Mouse (Mus musculus) ovary, adult 10 weeks (tissue): Measurements from ENCODE around the gene Smdt1. TPM values are rescaled to one million over a fixed set of nuclear protein-coding genes. Genes with fewer than 3 reads are reported as not detected.

Source experiments
- polyA plus RNA-seq: library from polyadenylated mRNA; stranded (reverse); fragments of 350-450 nt; fragmentation: Illumina TruSeq; extraction: RNeasy Lipid Tissue Mini Kit (QIAGEN cat#74804); gene quantifications from one replicate; pipeline ENCODE4 v1.2.3, GENCODE M21; 2014

Smdt1 gene
- 16.3 TPM for polyA plus RNA-seq

GRCm38 (mm10) chr15:82338593-82339112 is at the start of gene Smdt1, which contains the start of the genes Naga and Pheta2:
Gene Smdt1, plus strand, starts transcription at chr15:82338959.
Gene Naga, minus strand, starts transcription at chr15:82338925.
Gene Pheta2, plus strand, starts transcription at chr15:82338942.

GRCm38 (mm10) chr15:82298764-82299561 is 39.8 kb upstream of the Smdt1 start, which contains the start of gene Wbp2nl:
Gene Wbp2nl, plus strand, starts transcription at chr15:82298954.

DNA sequence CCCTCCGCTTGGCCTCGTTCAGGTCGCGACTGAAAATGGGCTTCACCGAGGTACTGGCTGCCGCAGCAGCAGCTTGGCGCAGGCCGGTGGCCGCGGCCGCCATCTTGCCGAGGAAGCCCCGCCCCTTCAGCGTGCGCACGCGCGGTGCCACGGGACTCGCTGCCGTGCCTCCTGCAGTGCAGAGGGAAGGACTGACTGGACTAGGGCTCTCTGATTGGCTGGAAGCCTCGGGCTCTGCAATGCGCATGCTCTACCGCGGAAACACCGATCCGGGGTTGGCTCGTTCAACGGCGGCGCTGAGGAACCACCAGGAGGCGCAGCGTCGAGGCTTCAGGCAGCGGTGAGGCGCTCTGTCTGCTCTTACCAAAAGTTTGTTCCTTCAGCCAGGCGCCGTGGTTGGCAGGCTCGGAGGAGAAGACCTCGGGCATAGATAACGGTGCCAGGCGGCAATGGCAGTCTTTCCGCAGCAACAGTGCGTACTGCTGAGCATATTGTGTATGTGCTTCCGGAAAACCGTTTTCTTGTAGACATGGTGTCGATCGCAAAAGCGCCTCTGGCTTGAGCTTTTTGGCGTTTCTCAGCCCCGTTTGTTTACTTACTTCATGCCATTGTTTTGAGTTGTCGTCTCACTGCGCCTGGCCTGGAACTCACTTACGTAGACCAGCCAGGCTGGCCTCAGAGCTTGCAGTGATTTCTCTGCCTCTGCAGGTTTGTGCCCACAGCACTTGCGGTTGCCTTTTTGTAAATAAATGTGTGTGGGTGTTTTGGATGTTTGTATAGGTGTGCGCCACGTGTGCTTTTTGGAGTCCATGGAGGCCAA is 15.6 kb downstream of the Smdt1 start, which contains the start of gene Ndufa6:
Gene Ndufa6 (minus strand): TSS at position 197 of the 820 bp plus-strand sequence.

DNA sequence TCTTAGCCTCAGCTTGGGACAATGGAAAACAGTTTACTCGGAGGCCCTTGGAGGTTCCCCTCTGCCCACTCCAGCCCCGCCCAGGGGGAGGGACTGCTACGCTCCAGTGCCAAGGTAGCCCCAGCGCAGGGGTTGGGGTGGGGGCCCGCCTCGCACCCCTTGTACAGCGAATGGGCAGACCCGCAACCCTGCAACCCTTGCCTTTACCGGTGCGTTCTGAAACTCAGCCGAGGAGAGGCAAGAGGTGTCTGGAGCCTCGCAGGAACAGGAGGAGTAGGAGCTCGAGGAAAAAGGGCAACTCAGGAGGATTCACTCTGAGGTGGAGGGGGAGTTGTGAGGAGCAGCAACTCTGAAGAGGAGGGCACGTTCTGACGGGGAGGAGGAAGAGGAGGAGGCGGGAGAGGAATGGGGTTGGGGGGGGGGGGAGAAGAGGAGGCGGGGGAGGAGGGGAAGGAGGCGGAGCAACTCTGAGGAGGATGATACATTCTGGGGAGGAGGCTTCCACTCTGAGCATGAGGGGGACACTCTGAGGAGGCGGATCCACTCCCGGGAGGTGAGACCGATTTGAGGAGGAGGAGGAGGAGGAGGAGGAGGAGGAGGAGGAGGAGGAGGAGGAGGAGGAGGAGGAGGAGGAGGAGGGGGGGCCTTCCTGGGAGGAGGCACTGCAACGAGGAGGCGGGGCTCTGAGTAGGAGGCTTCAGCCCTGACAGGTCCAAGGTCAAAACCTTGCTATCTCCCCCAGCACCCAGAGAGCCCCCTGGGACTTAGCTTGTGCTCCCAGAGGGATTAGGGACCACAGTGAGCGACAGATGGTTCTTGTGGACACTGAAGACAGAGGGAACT is 41.3 kb downstream of the Smdt1 start, which contains the start of gene Cyp2d22:
Gene Cyp2d22 (minus strand): TSS at position 390 of the 843 bp plus-strand sequence.

DNA sequence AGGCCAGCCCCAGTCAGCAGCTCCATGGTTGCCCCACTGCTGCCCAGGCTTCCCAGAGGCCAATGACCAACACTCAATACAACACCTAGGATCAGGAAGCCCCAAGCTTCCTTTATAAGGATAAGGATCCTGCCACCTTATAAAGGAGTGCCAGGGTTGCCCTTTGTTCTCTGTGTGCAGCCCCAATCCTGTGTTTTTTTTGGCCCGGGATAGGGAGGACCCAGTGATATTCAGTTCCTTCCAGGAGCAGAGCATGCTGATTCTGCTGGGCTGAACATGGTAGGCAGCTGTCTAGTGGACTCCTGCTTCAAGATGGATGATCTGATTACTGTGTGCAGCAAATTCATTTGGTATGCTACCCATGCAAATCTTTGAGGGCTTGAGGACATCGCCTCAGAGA is 55.2 kb downstream of the Smdt1 start, which contains the start of gene Cyp2d11:
Gene Cyp2d11 (minus strand): TSS at position 101 of the 400 bp plus-strand sequence.

Other genes starting within 250 kb of the Smdt1 start
- 1.4 TPM for gene Ccdc134, start 211.0 kb upstream of the Smdt1 start, polyA plus RNA-seq
- 9.6 TPM for gene Srebf2, start 191.8 kb upstream of the Smdt1 start, polyA plus RNA-seq
- gene Shisa8, start 126.1 kb upstream of the Smdt1 start, polyA plus RNA-seq, result not detected
- not detected for gene Tnfrsf13c, start 114.6 kb upstream of the Smdt1 start, polyA plus RNA-seq
- gene Cenpm, start 94.2 kb upstream of the Smdt1 start, polyA plus RNA-seq, result 2.6 TPM
- gene 1500009C09Rik, start 86.6 kb upstream of the Smdt1 start, polyA plus RNA-seq, result not detected
- gene Sept3, start 64.1 kb upstream of the Smdt1 start, polyA plus RNA-seq, result 0.63 TPM
- gene Wbp2nl, start 40.0 kb upstream of the Smdt1 start, polyA plus RNA-seq, result not detected
- 20.9 TPM for gene Naga, start within 50 bp of the Smdt1 start, polyA plus RNA-seq
- 2.2 TPM for gene Pheta2, start within 50 bp of the Smdt1 start, polyA plus RNA-seq
- gene Ndufa6, start 15.4 kb downstream of the Smdt1 start, polyA plus RNA-seq, result 257 TPM
- 16.5 TPM for gene Cyp2d22, start 41.3 kb downstream of the Smdt1 start, polyA plus RNA-seq
- not detected for gene Cyp2d11, start 55.1 kb downstream of the Smdt1 start, polyA plus RNA-seq
- not detected for gene Cyp2d10, start 68.2 kb downstream of the Smdt1 start, polyA plus RNA-seq
- gene Cyp2d9, start 94.5 kb downstream of the Smdt1 start, polyA plus RNA-seq, result not detected
- not detected for gene Cyp2d12, start 216.1 kb downstream of the Smdt1 start, polyA plus RNA-seq